Mouse (Mus musculus): ENCODE data around the gene Gabbr2.

The Gabbr2 gene

GRCm38 (mm10) chr4:46862677-46863076 is 129.0 kb downstream of the Gabbr2 start:
- no peak for DNase-seq (ENCODE audit: low read depth)

GRCm38 (mm10) chr4:46860586-46860985 is 131.1 kb downstream of the Gabbr2 start:
- DNase-seq (ENCODE audit: low read depth) = no peak

- DNase-seq (ENCODE audit: low read depth) = no peak
Measured at GRCm38 (mm10) chr4:46858899-46859298, 132.8 kb downstream of the Gabbr2 start.

- DNase-seq (ENCODE audit: low read depth) = no peak
Measured at GRCm38 (mm10) chr4:46856145-46856544, 135.5 kb downstream of the Gabbr2 start.

GRCm38 (mm10) chr4:46854686-46855385 is 136.8 kb downstream of the Gabbr2 start:
- DNase-seq (ENCODE audit: low read depth) = no peak

- DNase-seq (ENCODE audit: low read depth) = no peak
Measured at GRCm38 (mm10) chr4:46853852-46854460, 137.7 kb downstream of the Gabbr2 start.

GRCm38 (mm10) chr4:46847745-46848144 is 143.9 kb downstream of the Gabbr2 start:
- DNase-seq (ENCODE audit: low read depth) = no peak

- no peak for DNase-seq (ENCODE audit: low read depth)
Measured at GRCm38 (mm10) chr4:46846396-46846795, 145.3 kb downstream of the Gabbr2 start.

- no peak for DNase-seq (ENCODE audit: low read depth)
Measured at GRCm38 (mm10) chr4:46844982-46845643, 146.6 kb downstream of the Gabbr2 start.

GRCm38 (mm10) chr4:46844567-46844966 is 147.1 kb downstream of the Gabbr2 start:
- DNase-seq (ENCODE audit: low read depth) = no peak

- DNase-seq (ENCODE audit: low read depth) = no peak
Measured at GRCm38 (mm10) chr4:46842596-46842995, 149.1 kb downstream of the Gabbr2 start.

GRCm38 (mm10) chr4:46840146-46840545 is 151.5 kb downstream of the Gabbr2 start:
- no peak for DNase-seq (ENCODE audit: low read depth)

GRCm38 (mm10) chr4:46837362-46837761 is 154.3 kb downstream of the Gabbr2 start:
- no peak for DNase-seq (ENCODE audit: low read depth)

- DNase-seq (ENCODE audit: low read depth) = no peak
Measured at GRCm38 (mm10) chr4:46836065-46836464, 155.6 kb downstream of the Gabbr2 start.

- no peak for DNase-seq (ENCODE audit: low read depth)
Measured at GRCm38 (mm10) chr4:46835064-46835463, 156.6 kb downstream of the Gabbr2 start.

- DNase-seq (ENCODE audit: low read depth) = no peak
Measured at GRCm38 (mm10) chr4:46832834-46833544, 158.7 kb downstream of the Gabbr2 start.

GRCm38 (mm10) chr4:46829656-46830055 is 162.0 kb downstream of the Gabbr2 start:
- no peak for DNase-seq (ENCODE audit: low read depth)

- no peak for DNase-seq (ENCODE audit: low read depth)
Measured at GRCm38 (mm10) chr4:46828141-46828571, 163.5 kb downstream of the Gabbr2 start.

- no peak for DNase-seq (ENCODE audit: low read depth)
Measured at GRCm38 (mm10) chr4:46827471-46827870, 164.2 kb downstream of the Gabbr2 start.

- no peak for DNase-seq (ENCODE audit: low read depth)
Measured at GRCm38 (mm10) chr4:46825846-46826529, 165.7 kb downstream of the Gabbr2 start.

- DNase-seq (ENCODE audit: low read depth) = no peak
Measured at GRCm38 (mm10) chr4:46823738-46824137, 167.9 kb downstream of the Gabbr2 start.

GRCm38 (mm10) chr4:46821709-46822108 is 170.0 kb downstream of the Gabbr2 start:
- no peak for DNase-seq (ENCODE audit: low read depth)

Measured in c-Kit-positive CD71-negative TER-119-negative erythroid progenitor cells, embryonic 14.5 days (primary cell).